Mouse (Mus musculus) heart, embryonic 14.5 days (tissue): ENCODE data around the gene Slc46a3. TPM values are rescaled to one million over a fixed set of nuclear protein-coding genes. Genes with fewer than 3 reads are reported as not detected.

Experiments
- ATAC-seq: fragments of 200-750 bp; cut with Nextera tagmentation; 2 replicates; pipeline ENCODE4 v1.8.0; 2017; ENCODE audit warnings: low read depth, moderate TSS enrichment; ENCODE audit not compliant: insufficient number of reproducible peaks, insufficient read depth, low FRiP score
- H3K27ac ChIP-seq, 2 experiments: fragments of 200-500 bp in 1 of 2; fragments of 300-500 bp in 1 of 2; sonication (generic) in 1 of 2; replicated peaks in 1 of 2; 2 replicates each; pipeline ENCODE4 v1.5.1; 2012 to 2014; ENCODE audit warnings: low read depth in 2 of 2, low read length in 2 of 2, control low read depth in 1 of 2, mild to moderate bottlenecking in 1 of 2, mixed read lengths in 1 of 2; ENCODE audit not compliant: control insufficient read depth in 1 of 2, insufficient read depth in 1 of 2
- H3K27me3 ChIP-seq: fragments of 300-500 bp; sonication (generic); 2 replicates; pipeline ENCODE4 v1.6.1; 2014; ENCODE audit warnings: mild to moderate bottlenecking, low read length, control low read depth; ENCODE audit not compliant: control insufficient read depth, insufficient read depth
- H3K36me3 ChIP-seq: fragments of 300-500 bp; sonication (generic); 2 replicates; pipeline ENCODE4 v1.6.1; 2014; ENCODE audit warnings: mild to moderate bottlenecking, control low read depth, low read length, mixed read lengths; ENCODE audit not compliant: control insufficient read depth, insufficient read depth
- H3K4me1 ChIP-seq, 2 experiments: fragments of 200-500 bp in 1 of 2; fragments of 300-500 bp in 1 of 2; sonication (generic) in 1 of 2; 2 replicates each; pipeline ENCODE4 v1.6.1; 2012 to 2014; ENCODE audit warnings: low read length in 2 of 2, control low read depth in 1 of 2, mixed read lengths in 1 of 2; ENCODE audit not compliant: control insufficient read depth in 2 of 2, insufficient read depth in 2 of 2
- H3K4me2 ChIP-seq: fragments of 300-500 bp; sonication (generic); 2 replicates; pipeline ENCODE4 v1.6.1; 2014; ENCODE audit warnings: mild to moderate bottlenecking, low read length
- H3K4me3 ChIP-seq, 2 experiments: fragments of 200-500 bp in 1 of 2; fragments of 300-500 bp in 1 of 2; sonication (generic) in 1 of 2; 2 replicates each; pipeline ENCODE4 v1.5.1; 2012 to 2014; ENCODE audit warnings: low read length in 2 of 2, mild to moderate bottlenecking in 2 of 2, control low read depth in 1 of 2, low read depth in 1 of 2, moderate library complexity in 1 of 2; ENCODE audit not compliant: control insufficient read depth in 1 of 2, insufficient read depth in 1 of 2
- H3K9ac ChIP-seq: fragments of 300-500 bp; sonication (generic); 2 replicates; pipeline ENCODE4 v1.6.1; 2014; ENCODE audit warnings: mild to moderate bottlenecking, low read length
- H3K9me3 ChIP-seq: fragments of 300-500 bp; sonication (generic); 2 replicates; pipeline ENCODE4 v1.6.1; 2016; ENCODE audit warnings: low read length, control low read depth; ENCODE audit not compliant: control insufficient read depth
- WGBS: fragments of 180-500 bp; shearing (Covaris S2); extraction: QIAGEN DNeasy Blood & Tissue Kit; methylation state at CpG from one replicate; pipeline ENCODE4 v1.1.7; 2014; 5-methylcytosine and 5-hydroxymethylcytosine counted together
- polyA plus RNA-seq: library from polyadenylated mRNA; unstranded; fragments of >200 nt; fragmentation: Nextera tagmentation; extraction: Ambion mirVana; gene quantifications from 2 replicates; pipeline ENCODE4 v1.2.1, GENCODE M21; 2014

The Slc46a3 gene
- polyA plus RNA-seq, 1 experiment from 2014 or later: 3.5 TPM

GRCm38 (mm10) chr5:147874491-147875065, 20.0 kb downstream of the Slc46a3 start:
- no peak for ATAC-seq
- Histone ChIP-seq H3K9ac (no peak overlapping the region), H3K36me3 (peaks cover 100% of the 10 kb centered on the region), H3K27ac (no peak overlapping the region), H3K4me1 (no peaks in the 10 kb centered on the region), H3K4me3 (no peak overlapping the region), H3K27me3 (no peaks in the 10 kb centered on the region), H3K4me2 (no peak overlapping the region), H3K9me3 (no peaks in the 10 kb centered on the region)
- 89% methylated on average over 18 of the region's 18 CpGs for WGBS

- H3K36me3 ChIP-seq: peaks cover 94% of the 10 kb centered on the region
- H3K27ac ChIP-seq: no peak overlapping the region
- no peaks in the 10 kb centered on the region for H3K27me3 ChIP-seq
- no peaks in the 10 kb centered on the region for H3K4me1 ChIP-seq
- no peak overlapping the region for H3K4me2 ChIP-seq
- ATAC-seq: no peak
- H3K9me3 ChIP-seq: no peaks in the 10 kb centered on the region
- H3K9ac ChIP-seq: no peak overlapping the region
- WGBS: 87% methylated on average over 15 of the region's 15 CpGs
- H3K4me3 ChIP-seq: no peak overlapping the region
Measured at GRCm38 (mm10) chr5:147871091-147871820, 23.4 kb downstream of the Slc46a3 start.

GRCm38 (mm10) chr5:147870296-147870695, 24.3 kb downstream of the Slc46a3 start:
- no peak for ATAC-seq

GRCm38 (mm10) chr5:147869568-147869967, 25.0 kb downstream of the Slc46a3 start:
- Histone ChIP-seq H3K27ac (no peak overlapping the region), H3K36me3 (peaks cover 91% of the 10 kb centered on the region), H3K4me3 (no peak overlapping the region), H3K9ac (no peak overlapping the region), H3K4me2 (no peak overlapping the region), H3K4me1 (no peaks in the 10 kb centered on the region), H3K9me3 (no peaks in the 10 kb centered on the region), H3K27me3 (no peaks in the 10 kb centered on the region)
- ATAC-seq: no peak
- 90% methylated on average over 6 of the region's 6 CpGs for WGBS

More at GRCm38 (mm10) chr5:147870296-147870695, 24.3 kb downstream of the Slc46a3 start:
- no peak overlapping the region for H3K4me2 ChIP-seq
- H3K27me3 ChIP-seq: no peaks in the 10 kb centered on the region
- H3K4me3 ChIP-seq: no peak overlapping the region
- H3K4me1 ChIP-seq: no peaks in the 10 kb centered on the region
- H3K27ac ChIP-seq: no peak overlapping the region
- 80% methylated on average over 1 of the region's 1 CpGs for WGBS
- no peak overlapping the region for H3K9ac ChIP-seq
- no peaks in the 10 kb centered on the region for H3K9me3 ChIP-seq
- H3K36me3 ChIP-seq: peaks cover 92% of the 10 kb centered on the region

GRCm38 (mm10) chr5:147868674-147869073, 25.9 kb downstream of the Slc46a3 start:
- WGBS: 87% methylated on average over 4 of the region's 4 CpGs

GRCm38 (mm10) chr5:147860449-147861261, 34.0 kb downstream of the Slc46a3 start, which contains the start of gene Pomp:
Gene Pomp (plus strand): TSS chr5:147860461.
- H3K27ac ChIP-seq: peak within 1 kb of the TSS; percentile 83
- ATAC-seq: peak; percentile 84

More at GRCm38 (mm10) chr5:147868674-147869073, 25.9 kb downstream of the Slc46a3 start:
- no peaks in the 10 kb centered on the region for H3K27me3 ChIP-seq
- ATAC-seq: no peak
- no peak overlapping the region for H3K9ac ChIP-seq
- H3K4me2 ChIP-seq: no peak overlapping the region
- H3K9me3 ChIP-seq: no peaks in the 10 kb centered on the region
- H3K4me3 ChIP-seq: no peak overlapping the region
- H3K27ac ChIP-seq: no peak overlapping the region
- H3K36me3 ChIP-seq: peaks cover 91% of the 10 kb centered on the region
- no peaks in the 10 kb centered on the region for H3K4me1 ChIP-seq

GRCm38 (mm10) chr5:147860076-147860448, 34.6 kb downstream of the Slc46a3 start:
- peaks cover 2 to 10% of the 10 kb centered on the region in 2 experiments; a peak in 3 of 4 replicates for H3K4me1 ChIP-seq
- peak overlapping the region; percentile 89 for H3K4me2 ChIP-seq
- peak overlapping the region; percentile 83 for H3K27ac ChIP-seq
- H3K4me3 ChIP-seq: peak overlapping the region; percentile 79 to 89
- H3K9ac ChIP-seq: peak overlapping the region; percentile 94
- no peaks in the 10 kb centered on the region for H3K9me3 ChIP-seq
- peaks cover 27% of the 10 kb centered on the region for H3K36me3 ChIP-seq
- ATAC-seq: no peak
- WGBS: under 1% methylated on average over 18 of the region's 18 CpGs
- no peaks in the 10 kb centered on the region for H3K27me3 ChIP-seq

More at GRCm38 (mm10) chr5:147860449-147861261, 34.0 kb downstream of the Slc46a3 start, which contains the start of gene Pomp:
- Histone ChIP-seq H3K36me3 (peaks cover 31% of the 10 kb centered on the region), H3K4me3 (peak within 1 kb of the TSS; percentile 79 to 89), H3K27me3 (no peaks in the 10 kb centered on the region), H3K4me2 (peak within 1 kb of the TSS; percentile 89), H3K9ac (peak within 1 kb of the TSS; percentile 94), H3K4me1 (peaks cover 2 to 10% of the 10 kb centered on the region in 2 experiments; a peak in 3 of 4 replicates), H3K9me3 (no peaks in the 10 kb centered on the region)
- WGBS: 1% methylated on average over 68 of the region's 68 CpGs
